Mouse (Mus musculus): Measurements from ENCODE around the gene Omp. TPM values are rescaled to one million over a fixed set of nuclear protein-coding genes. Genes with fewer than 3 reads are reported as not detected.

Omp gene
- polyA plus RNA-seq, 1 experiment from 2014 or later, result 0.17 TPM

GRCm38 (mm10) chr7:98148721-98149407, 3.6 kb upstream of the Omp start:
- no peak overlapping the region for H3K4me3 ChIP-seq (ENCODE audit: low read length)
- H3K9me3 ChIP-seq (replicated peaks; ENCODE audit: control insufficient read depth, low read length), result no peaks in the 10 kb centered on the region
- no peak overlapping the region for H3K9ac ChIP-seq (ENCODE audit: low read length)
- no peak for ATAC-seq (replicated peaks; ENCODE audit: extremely low read depth, insufficient read depth, low FRiP score)
- no peaks in the 10 kb centered on the region; the same call in 1 of the 2 replicates for H3K27me3 ChIP-seq (ENCODE audit: control insufficient read depth, insufficient read depth, low read length)
- WGBS, result 64% methylated on average over 10 of the region's 10 CpGs
- no peak overlapping the region for H3K27ac ChIP-seq (ENCODE audit: low read length)
- H3K36me3 ChIP-seq (ENCODE audit: control insufficient read depth, insufficient read depth), result no peaks in the 10 kb centered on the region
- no peak overlapping the region for H3K4me2 ChIP-seq (ENCODE audit: low read depth, low read length)
- H3K4me1 ChIP-seq (ENCODE audit: control insufficient read depth, insufficient read depth, low read length), result peaks cover 7% of the 10 kb centered on the region

- no peaks in the 10 kb centered on the region; the same call in 1 of the 2 replicates for H3K27me3 ChIP-seq (ENCODE audit: control insufficient read depth, insufficient read depth, low read length)
- no peaks in the 10 kb centered on the region for H3K36me3 ChIP-seq (ENCODE audit: control insufficient read depth, insufficient read depth)
- 58% methylated on average over 8 of the region's 8 CpGs for WGBS
- no peaks in the 10 kb centered on the region for H3K9me3 ChIP-seq (replicated peaks; ENCODE audit: control insufficient read depth, low read length)
- H3K4me3 ChIP-seq (ENCODE audit: low read length), result no peak overlapping the region
- H3K27ac ChIP-seq (ENCODE audit: low read length), result no peak overlapping the region
- H3K4me2 ChIP-seq (ENCODE audit: low read depth, low read length), result no peak overlapping the region
- H3K9ac ChIP-seq (ENCODE audit: low read length), result no peak overlapping the region
- H3K4me1 ChIP-seq (ENCODE audit: control insufficient read depth, insufficient read depth, low read length), result peaks cover 7% of the 10 kb centered on the region
- no peak for ATAC-seq (replicated peaks; ENCODE audit: extremely low read depth, insufficient read depth, low FRiP score)
Observed at GRCm38 (mm10) chr7:98147766-98148165, 2.5 kb upstream of the Omp start.

GRCm38 (mm10) chr7:98146447-98146845, 1.1 kb upstream of the Omp start:
- Histone ChIP-seq H3K36me3 (ENCODE audit: control insufficient read depth, insufficient read depth) (no peaks in the 10 kb centered on the region), H3K9me3 (replicated peaks; ENCODE audit: control insufficient read depth, low read length) (no peaks in the 10 kb centered on the region), H3K27me3 (ENCODE audit: control insufficient read depth, insufficient read depth, low read length) (no peaks in the 10 kb centered on the region; the same call in none of the 2 replicates), H3K27ac (ENCODE audit: low read length) (no peak overlapping the region), H3K4me3 (ENCODE audit: low read length) (no peak overlapping the region), H3K4me1 (ENCODE audit: control insufficient read depth, insufficient read depth, low read length) (peaks cover 7% of the 10 kb centered on the region), H3K4me2 (ENCODE audit: low read depth, low read length) (no peak overlapping the region), H3K9ac (ENCODE audit: low read length) (no peak overlapping the region)
- 78% methylated on average over 8 of the region's 8 CpGs for WGBS
- ATAC-seq (replicated peaks; ENCODE audit: extremely low read depth, insufficient read depth, low FRiP score), result no peak

- no peak for ATAC-seq (replicated peaks; ENCODE audit: extremely low read depth, insufficient read depth, low FRiP score)
- H3K36me3 ChIP-seq (ENCODE audit: control insufficient read depth, insufficient read depth), result no peaks in the 10 kb centered on the region
- H3K9ac ChIP-seq (ENCODE audit: low read length), result no peak overlapping the region
- WGBS, result 71% methylated on average over 12 of the region's 12 CpGs
- no peaks in the 10 kb centered on the region; the same call in none of the 2 replicates for H3K27me3 ChIP-seq (ENCODE audit: control insufficient read depth, insufficient read depth, low read length)
- H3K4me1 ChIP-seq (ENCODE audit: control insufficient read depth, insufficient read depth, low read length), result peaks cover 9% of the 10 kb centered on the region
- no peak overlapping the region for H3K27ac ChIP-seq (ENCODE audit: low read length)
- H3K4me3 ChIP-seq (ENCODE audit: low read length), result no peak overlapping the region
- no peak overlapping the region for H3K4me2 ChIP-seq (ENCODE audit: low read depth, low read length)
- H3K9me3 ChIP-seq (replicated peaks; ENCODE audit: control insufficient read depth, low read length), result no peaks in the 10 kb centered on the region
Observed at GRCm38 (mm10) chr7:98145842-98146446, 642 bp upstream of the Omp start.

GRCm38 (mm10) chr7:98142648-98143047, 2.7 kb downstream of the Omp start:
- H3K9ac ChIP-seq (ENCODE audit: low read length), result no peak overlapping the region
- no peak overlapping the region for H3K27ac ChIP-seq (ENCODE audit: low read length)
- H3K4me2 ChIP-seq (ENCODE audit: low read depth, low read length), result no peak overlapping the region
- H3K4me3 ChIP-seq (ENCODE audit: low read length), result no peak overlapping the region
- 76% methylated on average over 3 of the region's 3 CpGs for WGBS
- peaks cover 19% of the 10 kb centered on the region for H3K4me1 ChIP-seq (ENCODE audit: control insufficient read depth, insufficient read depth, low read length)
- no peaks in the 10 kb centered on the region for H3K36me3 ChIP-seq (ENCODE audit: control insufficient read depth, insufficient read depth)
- H3K27me3 ChIP-seq (ENCODE audit: control insufficient read depth, insufficient read depth, low read length), result no peaks in the 10 kb centered on the region; the same call in none of the 2 replicates
- no peaks in the 10 kb centered on the region for H3K9me3 ChIP-seq (replicated peaks; ENCODE audit: control insufficient read depth, low read length)
- no peak for ATAC-seq (replicated peaks; ENCODE audit: extremely low read depth, insufficient read depth, low FRiP score)

GRCm38 (mm10) chr7:98142247-98142646, 3.1 kb downstream of the Omp start:
- H3K4me3 ChIP-seq (ENCODE audit: low read length), result no peak overlapping the region
- no peak overlapping the region for H3K27ac ChIP-seq (ENCODE audit: low read length)
- WGBS, result 73% methylated on average over 8 of the region's 8 CpGs
- H3K4me2 ChIP-seq (ENCODE audit: low read depth, low read length), result no peak overlapping the region
- ATAC-seq (replicated peaks; ENCODE audit: extremely low read depth, insufficient read depth, low FRiP score), result no peak
- no peaks in the 10 kb centered on the region for H3K36me3 ChIP-seq (ENCODE audit: control insufficient read depth, insufficient read depth)
- no peak overlapping the region for H3K9ac ChIP-seq (ENCODE audit: low read length)
- H3K4me1 ChIP-seq (ENCODE audit: control insufficient read depth, insufficient read depth, low read length), result peaks cover 16% of the 10 kb centered on the region
- no peaks in the 10 kb centered on the region for H3K9me3 ChIP-seq (replicated peaks; ENCODE audit: control insufficient read depth, low read length)
- no peaks in the 10 kb centered on the region; the same call in none of the 2 replicates for H3K27me3 ChIP-seq (ENCODE audit: control insufficient read depth, insufficient read depth, low read length)

- Histone ChIP-seq H3K36me3 (ENCODE audit: control insufficient read depth, insufficient read depth) (no peaks in the 10 kb centered on the region), H3K27me3 (ENCODE audit: control insufficient read depth, insufficient read depth, low read length) (no peaks in the 10 kb centered on the region; the same call in none of the 2 replicates), H3K9ac (ENCODE audit: low read length) (no peak overlapping the region), H3K4me3 (ENCODE audit: low read length) (no peak overlapping the region), H3K27ac (ENCODE audit: low read length) (no peak overlapping the region), H3K4me1 (ENCODE audit: control insufficient read depth, insufficient read depth, low read length) (peaks cover 16% of the 10 kb centered on the region), H3K4me2 (ENCODE audit: low read depth, low read length) (no peak overlapping the region), H3K9me3 (replicated peaks; ENCODE audit: control insufficient read depth, low read length) (no peaks in the 10 kb centered on the region)
- 47% methylated on average over 3 of the region's 3 CpGs for WGBS
- ATAC-seq (replicated peaks; ENCODE audit: extremely low read depth, insufficient read depth, low FRiP score), result 0 out of 2 replicates have a peak, but pooled peaks have one; percentile 30
Observed at GRCm38 (mm10) chr7:98141206-98141605, 4.1 kb downstream of the Omp start.

GRCm38 (mm10) chr7:98140597-98140996, 4.7 kb downstream of the Omp start:
- no peaks in the 10 kb centered on the region for H3K9me3 ChIP-seq (replicated peaks; ENCODE audit: control insufficient read depth, low read length)
- H3K27ac ChIP-seq (ENCODE audit: low read length), result peak overlapping the region; percentile 18; the same call in 1 of the 2 replicates
- H3K27me3 ChIP-seq (ENCODE audit: control insufficient read depth, insufficient read depth, low read length), result no peaks in the 10 kb centered on the region; the same call in none of the 2 replicates
- 0 out of 2 replicates have a peak, but pooled peaks have one; percentile 57 for ATAC-seq (replicated peaks; ENCODE audit: extremely low read depth, insufficient read depth, low FRiP score)
- H3K4me3 ChIP-seq (ENCODE audit: low read length), result no peak overlapping the region
- no peaks in the 10 kb centered on the region for H3K36me3 ChIP-seq (ENCODE audit: control insufficient read depth, insufficient read depth)
- H3K4me2 ChIP-seq (ENCODE audit: low read depth, low read length), result no peak overlapping the region
- 10% methylated on average over 2 of the region's 2 CpGs for WGBS
- peaks cover 16% of the 10 kb centered on the region for H3K4me1 ChIP-seq (ENCODE audit: control insufficient read depth, insufficient read depth, low read length)
- H3K9ac ChIP-seq (ENCODE audit: low read length), result peak overlapping the region; percentile 23; the same call in 1 of the 2 replicates

- 24% methylated on average over 9 of the region's 9 CpGs for WGBS
- no peak overlapping the region for H3K27ac ChIP-seq (ENCODE audit: low read length)
- H3K9ac ChIP-seq (ENCODE audit: low read length), result no peak overlapping the region
- H3K4me3 ChIP-seq (ENCODE audit: low read length), result no peak overlapping the region
- ATAC-seq (replicated peaks; ENCODE audit: extremely low read depth, insufficient read depth, low FRiP score), result 0 out of 2 replicates have a peak, but pooled peaks have one; percentile 42
- no peaks in the 10 kb centered on the region; the same call in 1 of the 2 replicates for H3K27me3 ChIP-seq (ENCODE audit: control insufficient read depth, insufficient read depth, low read length)
- peaks cover 16% of the 10 kb centered on the region for H3K4me1 ChIP-seq (ENCODE audit: control insufficient read depth, insufficient read depth, low read length)
- H3K4me2 ChIP-seq (ENCODE audit: low read depth, low read length), result peak overlapping the region; percentile 22
- no peaks in the 10 kb centered on the region for H3K36me3 ChIP-seq (ENCODE audit: control insufficient read depth, insufficient read depth)
- no peaks in the 10 kb centered on the region for H3K9me3 ChIP-seq (replicated peaks; ENCODE audit: control insufficient read depth, low read length)
Observed at GRCm38 (mm10) chr7:98139216-98139615, 6.1 kb downstream of the Omp start.
